Mouse (Mus musculus): ENCODE data around the gene Sgcb.

DNA sequence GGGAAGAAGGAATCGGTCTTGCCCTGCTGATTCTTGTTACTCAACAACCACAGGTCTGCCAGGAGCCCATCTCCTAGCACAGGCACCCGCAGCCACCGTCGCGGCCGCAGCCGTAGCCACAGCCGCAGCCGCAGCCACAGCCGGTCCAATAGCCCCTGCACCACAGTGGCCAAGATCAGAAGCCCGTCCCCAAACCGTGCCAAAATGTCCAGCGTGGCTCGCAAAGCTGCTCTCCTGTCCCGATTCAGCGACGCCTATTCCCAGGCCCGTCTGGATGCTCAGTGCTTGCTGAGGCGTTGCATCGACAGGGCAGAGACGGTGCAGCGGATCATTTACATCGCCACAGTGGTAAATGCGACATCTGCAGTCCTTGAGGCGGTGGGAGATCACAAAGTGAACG is 21.8 kb upstream of the Sgcb start:
- no peak for TF ChIP-seq CTCF (IDR thresholded peaks at IDR 0.05; ENCODE audit: borderline replicate concordance, insufficient read depth, low read length)
- no peak for TF ChIP-seq POLR2A (IDR thresholded peaks at IDR 0.05; ENCODE audit: low read depth, low read length)

Measured in embryonic fibroblast, embryonic 13.5 days (primary cell).